Mouse (Mus musculus): ENCODE results near the gene Syngap1. TPM values are rescaled to one million over a fixed set of nuclear protein-coding genes. Genes with fewer than 3 reads are reported as not detected.

Syngap1 gene
- total and polyA plus RNA-seq, 3 experiments, result 2.7 to 24.6 TPM; not detected in 1

- H3K9me3 ChIP-seq (replicated peaks; ENCODE audit: insufficient read depth, low read length), result no peaks in the 10 kb centered on the region
- H3K4me3 ChIP-seq (ENCODE audit: control insufficient read depth in 1 of 2, insufficient read depth in 1 of 2, low read depth in 2 of 2, low read length in 2 of 2), result no peak within 1 kb of the TSS
- H3K9ac ChIP-seq (ENCODE audit: control insufficient read depth, low read depth, low read length, poor library complexity, severe bottlenecking), result no peak within 1 kb of the TSS
- no peak within 1 kb of the TSS for H3K27ac ChIP-seq (ENCODE audit: control insufficient read depth, low read depth, low read length)
- H3K27me3 ChIP-seq (ENCODE audit: control insufficient read depth in 1 of 2, insufficient read depth in 2 of 2, low read length in 2 of 2), result no peaks in the 10 kb centered on the region
- peaks cover 0 to 3% of the 10 kb centered on the region in 2 experiments; a peak in 2 of 4 replicates for H3K4me1 ChIP-seq (ENCODE audit: control insufficient read depth in 1 of 2, insufficient read depth in 2 of 2, low read length in 2 of 2)
- no peak for DNase-seq (ENCODE audit: low read depth, low spot score)
- H3K36me3 ChIP-seq (ENCODE audit: control insufficient read depth in 1 of 2, insufficient read depth in 2 of 2, low read length in 2 of 2), result peaks cover 2 to 11% of the 10 kb centered on the region in 2 experiments; a peak in 3 of 4 replicates
- TF ChIP-seq GATA1 (IDR thresholded peaks at IDR 0.05; ENCODE audit: low read depth, low read length), result no peak
- TF ChIP-seq MYB (IDR thresholded peaks at IDR 0.05; ENCODE audit: low read depth, low read length), result no peak
- no peak for TF ChIP-seq POLR2AphosphoS2 (IDR thresholded peaks at IDR 0.05; ENCODE audit: low read length)
- no peak for TF ChIP-seq KAT2A (conservative IDR thresholded peaks at IDR 0.05; ENCODE audit: low read depth, low read length)
- TF ChIP-seq NRF1 (IDR thresholded peaks at IDR 0.05; ENCODE audit: insufficient read depth, low read depth, low read length, poor library complexity, severe bottlenecking), result no peak
- no peak for TF ChIP-seq CHD2 (IDR thresholded peaks at IDR 0.05; ENCODE audit: low read length)
- TF ChIP-seq MAX (IDR thresholded peaks at IDR 0.05; ENCODE audit: low read length), result no peak
- no peak for TF ChIP-seq POLR2AphosphoS5 (IDR thresholded peaks at IDR 0.05; ENCODE audit: borderline replicate concordance, low read depth, low read length)
- no peak for TF ChIP-seq ZKSCAN1 (IDR thresholded peaks at IDR 0.05; ENCODE audit: low read depth, low read length)
- no peak for TF ChIP-seq RCOR1 (IDR thresholded peaks at IDR 0.05; ENCODE audit: low read depth, low read length)
- no peak for TF ChIP-seq GABPA (IDR thresholded peaks at IDR 0.05; ENCODE audit: low read depth, low read length)
- no peak for TF ChIP-seq MXI1 (IDR thresholded peaks at IDR 0.05; ENCODE audit: low read depth, low read length)
- no peak for TF ChIP-seq EP300 (IDR thresholded peaks at IDR 0.05; ENCODE audit: low read depth in 1 of 2, low read length in 2 of 2)
- no peak for TF ChIP-seq ETS1 (IDR thresholded peaks at IDR 0.05; ENCODE audit: low read depth, low read length)
- no peak for TF ChIP-seq MAFK (IDR thresholded peaks at IDR 0.05; ENCODE audit: borderline replicate concordance, low read depth, low read length)
- TF ChIP-seq CHD1 (IDR thresholded peaks at IDR 0.05; ENCODE audit: low read depth, low read length), result no peak
- no peak for TF ChIP-seq CTCF (IDR thresholded peaks at IDR 0.05 in 2 of 3, conservative IDR thresholded peaks at IDR 0.05 in 1 of 3; ENCODE audit: control insufficient read depth in 1 of 3, insufficient read depth in 1 of 3, low read depth in 2 of 3, low read length in 3 of 3, poor library complexity in 1 of 3, severe bottlenecking in 1 of 3)
- TF ChIP-seq TAL1 (IDR thresholded peaks at IDR 0.05; ENCODE audit: low read length), result no peak
- TF ChIP-seq USF1 (IDR thresholded peaks at IDR 0.05; ENCODE audit: low read depth, low read length), result no peak
- peaks cover 14% of the 10 kb centered on the region for H3K79me2 ChIP-seq (ENCODE audit: control insufficient read depth, insufficient read depth, low read length, poor library complexity)
Measured at GRCm38 (mm10) chr17:26932839-26933398, 8.1 kb upstream of the Syngap1 start, which contains the start of gene Phf1. Gene Phf1 (plus strand): TSS chr17:26933052.

- Histone ChIP-seq H3K27me3 (ENCODE audit: control insufficient read depth in 1 of 2, insufficient read depth in 2 of 2, low read length in 2 of 2) (no peaks in the 10 kb centered on the region), H3K79me2 (ENCODE audit: control insufficient read depth, insufficient read depth, low read length, poor library complexity) (peaks cover 18% of the 10 kb centered on the region), H3K4me1 (ENCODE audit: control insufficient read depth in 1 of 2, insufficient read depth in 2 of 2, low read length in 2 of 2) (peaks cover 0 to 3% of the 10 kb centered on the region in 2 experiments; a peak in 2 of 4 replicates), H3K27ac (ENCODE audit: control insufficient read depth, low read depth, low read length) (no peak overlapping the region), H3K4me3 (ENCODE audit: control insufficient read depth in 1 of 2, insufficient read depth in 1 of 2, low read depth in 2 of 2, low read length in 2 of 2) (no peak overlapping the region), H3K9ac (ENCODE audit: control insufficient read depth, low read depth, low read length, poor library complexity, severe bottlenecking) (no peak overlapping the region), H3K9me3 (replicated peaks; ENCODE audit: insufficient read depth, low read length) (no peaks in the 10 kb centered on the region), H3K36me3 (ENCODE audit: control insufficient read depth in 1 of 2, insufficient read depth in 2 of 2, low read length in 2 of 2) (peaks cover 2 to 11% of the 10 kb centered on the region in 2 experiments; a peak in 3 of 4 replicates)
- no peak for DNase-seq (ENCODE audit: low read depth, low spot score)
- TF ChIP-seq POLR2AphosphoS2 (IDR thresholded peaks at IDR 0.05; ENCODE audit: low read length) (0 out of 2 replicates have a peak, but pooled peaks have one; percentile 22), MXI1 (IDR thresholded peaks at IDR 0.05; ENCODE audit: low read depth, low read length) (no peak)
Measured at GRCm38 (mm10) chr17:26933419-26933818, 7.6 kb upstream of the Syngap1 start.

All from MEL (cell line).